9 mouse cellular contexts compared by ENCODE assay signal in the genomic region with DNA sequence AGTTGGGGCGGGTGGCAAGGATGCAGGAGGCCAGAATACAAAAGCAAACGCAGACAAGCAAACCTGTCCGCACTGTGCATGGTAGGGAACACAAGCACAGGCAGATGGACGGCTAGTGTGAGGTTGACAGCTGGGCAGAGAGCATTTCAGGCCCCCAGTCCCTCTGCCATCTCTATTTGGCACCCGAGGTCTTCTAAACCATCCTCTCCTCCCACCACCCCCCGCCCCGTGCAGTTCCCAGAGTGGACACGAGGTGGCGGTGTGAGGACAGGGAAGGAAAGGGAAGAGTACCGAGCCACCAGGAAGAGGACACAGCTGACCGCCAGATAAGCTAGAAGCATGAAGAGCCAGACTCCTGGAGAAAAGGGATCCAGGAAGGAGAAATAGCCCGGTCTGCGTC. TPM values are rescaled to one million over a fixed set of nuclear protein-coding genes. Genes with fewer than 3 reads are reported as not detected.
A peak's percentile ranks its signal among the peaks of the same experiment; 100 is the strongest.
DNase-seq lines count a peak whose midpoint lies in the region; ATAC-seq and TF ChIP-seq lines count a peak whose summit lies in the region.
"Had no signal": no experiment of that assay in that cellular context is flagged by ENCODE, and none has a peak within 500 bp of the region (broad histone marks: within the 10 kb centered on the region; RNA-seq: fewer than 3 reads in every experiment).

No protein-coding gene starts in this region.

- DNase-seq in heart, adult 11 months, result peak; percentile 91
- DNase-seq in cerebellum, adult 2 months, result peak; percentile 72 to 85
- peak; percentile 85 for DNase-seq in hindbrain, postnatal 0 days (ENCODE audit: low spot score)
- peak; percentile 96 for DNase-seq in left cerebral cortex, postnatal 4 days
- peak; percentile 68 for DNase-seq in naive thymus-derived CD4-positive, alpha-beta T cell, adult 2 months (ENCODE audit: low read depth)
- peak; percentile 17 for DNase-seq in splenic B cell, adult 2 months (ENCODE audit: low read depth, low spot score)

- H3K36me3 ChIP-seq in heart, embryonic 11.5 days (ENCODE audit: control insufficient read depth, insufficient read depth, low read length), result no peaks in the 10 kb centered on the region
- H3K36me3 ChIP-seq in hindbrain, postnatal 0 days (ENCODE audit: insufficient read depth, low read length), result no peaks in the 10 kb centered on the region
- H3K36me3 ChIP-seq in splenic B cell, adult 2 months (ENCODE audit: control insufficient read depth, insufficient read depth, low read length, poor library complexity, severe bottlenecking), result no peaks in the 10 kb centered on the region
- H3K36me3 ChIP-seq: lung, embryonic 15.5 days had no signal

- no peak overlapping the region for H3K27ac ChIP-seq in heart, embryonic 11.5 days (ENCODE audit: low read depth, low read length)
- no peak overlapping the region for H3K27ac ChIP-seq in cerebellum, adult 2 months (ENCODE audit: insufficient read depth, low read length)
- H3K27ac ChIP-seq in hindbrain, postnatal 0 days, result no peak overlapping the region
- H3K27ac ChIP-seq: lung, embryonic 15.5 days had no signal

- intact Hi-C loops in left cerebral cortex, postnatal 4 days (cut with DNase I), result loop anchor here (2.0 kb wide), 1 partner anchor 395 kb away; the partner anchor contains the start of gene Grik4

- 15% methylated on average over 13 of the region's 13 CpGs for WGBS in heart, embryonic 11.5 days (ENCODE audit: insufficient replicate concordance)
- WGBS in cerebellum, adult 2 months, result 7% methylated on average over 13 of the region's 13 CpGs
- 13% methylated on average over 13 of the region's 13 CpGs for WGBS in hindbrain, postnatal 0 days

- peak; percentile 89 for TF ChIP-seq CTCF in cerebellum, adult 2 months (IDR thresholded peaks at IDR 0.05; ENCODE audit: borderline replicate concordance, insufficient read depth, low read depth, low read length)
- peak; percentile 99 for TF ChIP-seq CTCF in hindbrain, postnatal 0 days (IDR thresholded peaks at IDR 0.05; ENCODE audit: low read depth)

- H3K4me3 ChIP-seq in heart, embryonic 11.5 days (ENCODE audit: low read depth, low read length), result no peak overlapping the region
- H3K4me3 ChIP-seq in cerebellum, adult 2 months (replicated peaks; ENCODE audit: insufficient read depth, low read depth, low read length), result no peak overlapping the region
- no peak overlapping the region for H3K4me3 ChIP-seq in hindbrain, postnatal 0 days (ENCODE audit: low read length)
- H3K4me3 ChIP-seq: lung, embryonic 15.5 days had no signal

- H3K27me3 ChIP-seq in heart, embryonic 11.5 days (ENCODE audit: control insufficient read depth, insufficient read depth, low read length), result peaks cover 17% of the 10 kb centered on the region
- no peaks in the 10 kb centered on the region for H3K27me3 ChIP-seq in cerebellum, adult 2 months (ENCODE audit: control insufficient read depth, insufficient read depth, low read length)
- H3K27me3 ChIP-seq in hindbrain, postnatal 0 days (ENCODE audit: insufficient read depth, low read length), result no peaks in the 10 kb centered on the region
- H3K27me3 ChIP-seq in splenic B cell, adult 2 months (ENCODE audit: control insufficient read depth, insufficient read depth, low read length, poor library complexity, severe bottlenecking), result no peaks in the 10 kb centered on the region
- H3K27me3 ChIP-seq: lung, embryonic 15.5 days had no signal

- no peaks in the 10 kb centered on the region for H3K4me1 ChIP-seq in heart, embryonic 11.5 days (ENCODE audit: control insufficient read depth, insufficient read depth, low read length)
- H3K4me1 ChIP-seq in cerebellum, adult 2 months (ENCODE audit: control insufficient read depth, insufficient read depth, low read length), result no peaks in the 10 kb centered on the region
- no peaks in the 10 kb centered on the region for H3K4me1 ChIP-seq in hindbrain, postnatal 0 days (ENCODE audit: insufficient read depth, low read length)
- H3K4me1 ChIP-seq: lung, embryonic 15.5 days had no signal

- no peak for TF ChIP-seq POLR2A in cerebellum, adult 2 months (IDR thresholded peaks at IDR 0.05; ENCODE audit: borderline replicate concordance, insufficient read depth, low read length)

- no peak overlapping the region for H3K9ac ChIP-seq in heart, embryonic 11.5 days (ENCODE audit: low read depth, low read length)
- no peak overlapping the region for H3K9ac ChIP-seq in hindbrain, postnatal 0 days (replicated peaks; ENCODE audit: low read length)
- H3K9ac ChIP-seq: lung, embryonic 15.5 days had no signal

- no peak overlapping the region for H3K4me2 ChIP-seq in heart, embryonic 11.5 days
- H3K4me2 ChIP-seq in hindbrain, postnatal 0 days (ENCODE audit: low read depth, low read length), result no peak overlapping the region
- H3K4me2 ChIP-seq: lung, embryonic 15.5 days had no signal

- ATAC-seq in heart, embryonic 11.5 days (replicated peaks; ENCODE audit: insufficient number of reproducible peaks, low FRiP score, low TSS enrichment), result no peak
- ATAC-seq in frontal cortex, adult (ENCODE audit: low TSS enrichment), result peak; percentile 77
- peak; percentile 91 for ATAC-seq in hindbrain, postnatal 0 days

- H3K9me3 ChIP-seq in heart, embryonic 11.5 days (replicated peaks; ENCODE audit: control insufficient read depth, low read length), result no peaks in the 10 kb centered on the region
- no peaks in the 10 kb centered on the region for H3K9me3 ChIP-seq in hindbrain, postnatal 0 days (ENCODE audit: low read length)
- H3K9me3 ChIP-seq: lung, embryonic 15.5 days had no signal

RNA-seq across cellular contexts. Expression of gene Tbcel, which starts 42.5 kb away (rescaled TPM):
- 4.3 and 4.6 TPM in 2 replicates for polyA plus RNA-seq in heart, embryonic 11.5 days (2014; fragmentation: Nextera tagmentation; extraction: Ambion mirVana)
- 32.8 and 33.0 TPM in 2 replicates for polyA plus RNA-seq in cerebellum, adult 2 months (2012; rRNA removed)
- 19.7 and 22.6 TPM in 2 replicates for total RNA-seq in hindbrain, postnatal 0 days (2014; rRNA removed)
- 3.8 and 4.1 TPM in 2 replicates for polyA plus RNA-seq in hindbrain, postnatal 0 days (2015; fragmentation: Nextera tagmentation; extraction: Ambion mirVana)
- 10 to 100 TPM; 30.1 to 31.6 TPM for total RNA-seq in left cerebral cortex, postnatal 4 days (2021)

Comparison
In these comparisons a context has a peak if more than half of its experiments do, and no peak if none do; other contexts are left out.
1. DNase-seq: peak in every context shown above with its lines; median percentile 96 in left cerebral cortex, postnatal 4 days; 91 in heart, adult 11 months; 85 in hindbrain, postnatal 0 days; 78 in cerebellum, adult 2 months; 68 in naive thymus-derived CD4-positive, alpha-beta T cell, adult 2 months; 17 in splenic B cell, adult 2 months.